Mouse (Mus musculus): ENCODE results near the gene Ccl5.

DNA sequence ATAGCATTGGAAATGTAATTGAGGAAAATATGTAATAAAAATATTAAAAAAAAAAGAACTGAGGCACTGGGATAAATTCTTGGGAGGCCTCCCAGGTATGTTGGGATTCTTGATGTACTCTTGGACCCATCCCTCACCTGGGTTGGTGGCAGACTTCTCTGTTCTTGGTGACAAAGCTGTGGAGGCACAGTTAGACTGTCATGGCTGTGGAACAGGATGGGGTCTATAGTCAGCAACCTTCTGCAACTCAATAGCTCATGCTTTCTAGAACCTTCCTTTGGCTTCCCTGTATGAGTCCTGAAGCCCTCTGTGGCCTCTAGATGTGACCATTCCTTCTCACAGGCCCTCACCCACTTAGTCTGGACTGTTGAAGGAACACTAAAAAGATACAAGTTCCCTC lies 36.3 kb upstream of the Ccl5 start:
- TF ChIP-seq CTCF (IDR thresholded peaks at IDR 0.05; ENCODE audit: insufficient read depth, low read depth, low read length) (no peak), POLR2A (IDR thresholded peaks at IDR 0.05; ENCODE audit: insufficient read depth, low read depth, low read length) (no peak)
